ENCODE assay signal across 9 mouse cellular contexts in the genomic region with DNA sequence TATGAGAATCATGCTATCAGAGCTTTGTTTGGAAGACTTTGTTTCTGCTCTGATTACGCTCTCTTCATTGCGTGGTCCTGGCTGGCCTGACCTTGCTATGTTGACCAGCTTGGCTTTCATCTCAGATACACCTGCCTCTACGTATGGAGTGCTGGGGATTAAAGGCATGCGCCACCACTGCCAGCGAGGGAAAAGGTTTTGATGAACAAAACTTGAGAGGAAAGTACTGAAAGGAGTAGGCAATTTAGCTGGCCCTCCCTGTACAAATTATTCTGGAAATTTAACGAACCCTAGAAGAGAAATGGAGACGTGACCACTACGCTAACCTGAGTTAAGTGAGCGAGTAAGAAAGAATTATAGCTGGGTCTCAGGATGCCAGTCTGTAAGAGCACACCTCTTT. TPM values are rescaled to one million over a fixed set of nuclear protein-coding genes. Genes with fewer than 3 reads are reported as not detected.
DNase-seq lines count a peak whose midpoint lies in the region; TF ChIP-seq lines count a peak whose summit lies in the region.
"Had no signal": no experiment of that assay in that cellular context is flagged by ENCODE, and none has a peak within 500 bp of the region (broad histone marks: within the 10 kb centered on the region; RNA-seq: fewer than 3 reads in every experiment).

No protein-coding gene starts in this region.

- intact Hi-C loops in gastrocnemius, adult 2 months (cut with DNase I), result loop anchor here (5.0 kb wide), 1 partner anchor 261 kb away; no protein-coding TSS in a partner anchor
- intact Hi-C loops in gastrocnemius, postnatal 36 days (cut with DNase I), result loop anchor here (5.0 kb wide), 2 partner anchors 54 to 86 kb away; a partner anchor contains a TSS

- TF ChIP-seq POLR2A in brain, embryonic 14.5 days (IDR thresholded peaks at IDR 0.05; ENCODE audit: borderline replicate concordance, extremely low read depth, insufficient read depth, insufficient read length, poor library complexity, severe bottlenecking), result no peak

- no peak for DNase-seq in gastrocnemius, adult 2 months
- DNase-seq in gastrocnemius, postnatal 36 days, result no peak
- DNase-seq in brain, embryonic 14.5 days (ENCODE audit: low read depth), result peak; percentile 30
- peak; percentile 17 for DNase-seq in hindbrain, embryonic 10.5 days (ENCODE audit: low spot score)
- no peak for DNase-seq in urinary bladder, adult 2 months (ENCODE audit: low spot score)
- DNase-seq in spleen, postnatal 14 days (ENCODE audit: low spot score in 2 of 2), result no peak
- DNase-seq in Muller cell, postnatal 12 days (ENCODE audit: inconsistent ontology term), result no peak
- DNase-seq: adrenal gland, postnatal 36 days had no signal

- no peaks in the 10 kb centered on the region for H3K9me3 ChIP-seq in hindbrain, embryonic 10.5 days

- no peak for TF ChIP-seq CTCF in gastrocnemius, adult 2 months (IDR thresholded peaks at IDR 0.05)
- TF ChIP-seq CTCF in brain, embryonic 14.5 days (IDR thresholded peaks at IDR 0.05; ENCODE audit: borderline replicate concordance, extremely low read depth, insufficient read depth, insufficient read length), result no peak

- WGBS in hindbrain, embryonic 10.5 days, result 50% methylated on average over 9 of the region's 9 CpGs
- WGBS in macrophage (ENCODE audit: missing documents), result 96% methylated on average over 9 of the region's 9 CpGs

- H3K36me3 ChIP-seq in hindbrain, embryonic 10.5 days, result no peaks in the 10 kb centered on the region
- no peaks in the 10 kb centered on the region for H3K36me3 ChIP-seq in macrophage (ENCODE audit: inconsistent target)

- H3K27ac ChIP-seq in gastrocnemius, adult 2 months, result no peak overlapping the region
- peak overlapping the region; percentile 95 for H3K27ac ChIP-seq in hindbrain, embryonic 10.5 days
- H3K27ac ChIP-seq in macrophage, result peak overlapping the region; percentile 67

- H3K4me3 ChIP-seq in gastrocnemius, adult 2 months, result peak overlapping the region; percentile 98
- H3K4me3 ChIP-seq in hindbrain, embryonic 10.5 days, result peak overlapping the region; percentile 82
- H3K4me3 ChIP-seq in macrophage (ENCODE audit: inconsistent target), result no peak overlapping the region

- no peaks in the 10 kb centered on the region; the same call in 1 of the 2 replicates for H3K27me3 ChIP-seq in hindbrain, embryonic 10.5 days (ENCODE audit: insufficient read depth, poor library complexity, severe bottlenecking)

- H3K4me1 ChIP-seq in hindbrain, embryonic 10.5 days (replicated peaks), result peaks cover 30% of the 10 kb centered on the region

- peaks cover 31% of the 10 kb centered on the region for H3K79me2 ChIP-seq in macrophage (ENCODE audit: inconsistent target)

RNA-seq across cellular contexts. Expression of a gene that starts 1.0 kb away (rescaled TPM):
- 10 to 100 TPM; 18.6 to 26.4 TPM for total RNA-seq in gastrocnemius, adult 2 months (2021)
- 10 to 100 TPM; 20.2 to 22.4 TPM for total RNA-seq in gastrocnemius, postnatal 36 days (2021)
- 67.6 and 87.0 TPM in 2 replicates for polyA plus RNA-seq in brain, embryonic 14.5 days (2012; rRNA removed)
- 131 and 147 TPM in 2 replicates for polyA plus RNA-seq in hindbrain, embryonic 10.5 days (2016; fragmentation: Nextera tagmentation; extraction: Ambion mirVana)
- 100 to 1,000 TPM in 25 of 26 experiments, 10 to 100 TPM in 1; 70.7 to 351 (median 212) TPM for total RNA-seq in macrophage (2018; cell fraction: chromatin; rRNA removed)
- total RNA-seq in macrophage (2018; cell fraction: cytosol; rRNA removed), result 100 to 1,000 TPM; 377 to 760 (median 592) TPM
- total RNA-seq in macrophage (2018; cell fraction: nucleus; rRNA removed), result 100 to 1,000 TPM; 221 to 711 (median 424) TPM
- polyA plus RNA-seq in macrophage (2018), result 389 to 490 TPM (median 469 TPM) in 3 replicates
- polyA plus RNA-seq in urinary bladder, adult 2 months (2012; rRNA removed), result 114 TPM in 2 replicates

RNA-seq across cellular contexts. Expression of a gene that starts 54.3 kb away (rescaled TPM):
- 1 to 10 TPM; 5.8 to 6.6 TPM for total RNA-seq in gastrocnemius, adult 2 months (2021)
- 1 to 10 TPM; 4.3 to 5.5 TPM for total RNA-seq in gastrocnemius, postnatal 36 days (2021)
- polyA plus RNA-seq in brain, embryonic 14.5 days (2012; rRNA removed), result 29.6 and 39.0 TPM in 2 replicates
- 70.6 and 94.1 TPM in 2 replicates for polyA plus RNA-seq in hindbrain, embryonic 10.5 days (2016; fragmentation: Nextera tagmentation; extraction: Ambion mirVana)
- total RNA-seq in macrophage (2018; cell fraction: chromatin; rRNA removed), result 10 to 100 TPM in 17 of 26 experiments, 1 to 10 TPM in 9; 4.5 to 32.4 (median 15.9) TPM
- 10 to 100 TPM in 1 of 26 experiments, 1 to 10 TPM in 25; 2.7 to 10.6 (median 6.8) TPM for total RNA-seq in macrophage (2018; cell fraction: cytosol; rRNA removed)
- total RNA-seq in macrophage (2018; cell fraction: nucleus; rRNA removed), result 10 to 100 TPM in 9 of 26 experiments, 1 to 10 TPM in 17; 3.0 to 32.6 (median 9.2) TPM
- 8.0 to 24.8 TPM (median 17.9 TPM) in 3 replicates for polyA plus RNA-seq in macrophage (2018)
- 14.1 and 17.5 TPM in 2 replicates for polyA plus RNA-seq in urinary bladder, adult 2 months (2012; rRNA removed)

Comparison
In these comparisons a context has a peak if more than half of its experiments do, and no peak if none do; other contexts are left out.
1. DNase-seq: peak in brain, embryonic 14.5 days (single experiment) and hindbrain, embryonic 10.5 days (single experiment); none in gastrocnemius, adult 2 months (single experiment), gastrocnemius, postnatal 36 days (0 of 2), urinary bladder, adult 2 months (single experiment), spleen, postnatal 14 days (0 of 2) and Muller cell, postnatal 12 days (single experiment).